Mouse (Mus musculus) gastrocnemius, postnatal 25 days (tissue): ENCODE measurements around the gene Glra1. TPM values are rescaled to one million over a fixed set of nuclear protein-coding genes. Genes with fewer than 3 reads are reported as not detected.
"Not testable (repeated sequence)": the region's sequence is repeated elsewhere in the genome, so short reads cannot be mapped to it uniquely, and the experiment has no call there.

ENCODE experiments used
- DNase-seq: peaks from one replicate; pipeline ENCODE4 v3.0.0; 2022
- long read RNA-seq, 2 experiments: library from polyadenylated mRNA; stranded (forward); transcript quantifications; one replicate each; pipeline ENCODE4 v2.0.0; 2021
- total RNA-seq, 2 experiments: library from RNA; stranded (reverse); gene quantifications; 1 replicate in 1 of 2; 2 replicates in 1 of 2; pipeline ENCODE4 v1.2.3; 2021

Glra1 gene
- not detected for total RNA-seq
- long read RNA-seq, experiment 1, result 0 reads
- long read RNA-seq, experiment 2, partial matches to known transcripts, result 0 of 1 reads
- long read RNA-seq, experiment 2, other reads (novel, unspliced or antisense), result 1 of 1 reads

DNA sequence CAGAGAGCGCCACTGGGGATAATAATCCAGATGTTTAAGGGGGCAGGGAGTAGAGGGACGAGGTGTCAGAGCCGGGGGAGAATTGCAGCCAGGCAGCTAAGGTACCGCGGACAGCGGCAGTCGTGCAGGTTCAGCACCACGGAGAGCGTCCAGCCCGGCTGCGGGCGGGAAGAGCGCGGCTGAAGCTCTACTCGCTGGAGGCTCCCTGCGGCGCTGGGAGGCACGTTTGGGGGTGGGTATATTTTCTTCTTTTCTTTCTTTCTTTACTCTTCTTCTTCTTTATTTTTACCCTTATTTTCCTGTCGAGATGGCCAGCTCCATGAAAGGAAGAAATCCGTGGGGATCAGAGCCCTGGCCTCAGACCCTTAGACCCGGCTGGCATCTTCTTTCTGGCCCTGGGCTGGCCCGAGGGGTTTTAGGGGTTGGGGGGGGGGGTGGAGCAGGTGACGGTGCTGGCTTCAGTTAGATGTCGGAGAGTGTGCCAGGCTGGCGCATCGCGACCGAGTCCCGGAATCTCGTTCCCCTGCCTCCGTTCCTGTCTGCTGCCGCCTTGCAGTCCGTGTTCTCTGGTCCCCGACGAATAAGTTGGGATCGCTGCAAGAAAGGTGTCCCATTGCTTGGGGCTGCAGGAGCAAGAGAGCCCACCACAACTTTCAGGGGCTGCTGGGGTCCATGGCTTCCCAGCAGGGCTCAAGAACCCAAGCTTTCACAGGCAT lies at the start of gene Glra1:
Gene Glra1, minus strand, starts transcription at position 391 of the 716 bp plus-strand sequence.
- peak; percentile 37 for DNase-seq

DNA sequence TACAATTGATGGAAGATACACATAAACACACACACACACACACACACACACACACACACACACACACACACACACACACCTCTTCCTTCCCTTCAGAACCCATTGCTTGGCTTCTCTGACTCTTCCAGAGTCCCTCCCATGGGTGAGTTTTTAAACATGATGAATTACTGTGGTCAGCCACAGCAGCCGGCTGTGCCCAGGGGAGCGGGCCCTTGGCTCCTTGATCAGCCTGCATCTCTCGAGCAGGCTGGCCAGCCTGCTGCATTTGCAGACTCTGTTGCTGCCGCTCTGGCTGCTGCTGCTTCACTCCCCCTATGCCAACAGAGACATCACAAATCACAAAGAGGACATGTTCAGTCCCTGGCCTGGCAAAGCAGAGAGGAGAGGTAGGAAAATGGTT lies 29.0 kb upstream of the Glra1 start:
- no peak for DNase-seq

DNA sequence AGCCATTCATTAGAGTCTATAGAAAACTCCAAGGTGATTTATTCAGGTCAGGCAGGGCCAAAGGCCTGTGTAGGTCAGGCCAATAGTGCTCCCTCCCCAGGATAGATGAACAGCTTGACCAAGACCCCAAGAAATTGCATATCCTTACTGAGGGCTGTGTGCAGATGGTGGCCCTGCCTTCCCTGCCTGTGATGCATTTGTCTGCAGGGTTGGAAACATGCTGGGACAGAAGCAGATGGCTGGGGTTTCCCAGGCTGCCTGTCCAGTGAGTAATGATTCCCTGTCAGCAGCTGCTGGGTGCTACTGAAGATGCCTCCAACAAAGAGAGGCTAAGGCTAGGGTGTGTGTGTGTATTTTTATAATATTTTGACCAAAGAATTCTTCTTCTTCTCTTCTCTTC lies 25.9 kb upstream of the Glra1 start:
- DNase-seq, result no peak

GRCm38 (mm10) chr11:55614631-55615030 lies 6.6 kb upstream of the Glra1 start:
- DNase-seq, result not testable (repeated sequence)

- DNase-seq, result no peak
These were observed 524 bp upstream of the Glra1 start for GRCm38 (mm10) chr11:55608524-55608920.

DNA sequence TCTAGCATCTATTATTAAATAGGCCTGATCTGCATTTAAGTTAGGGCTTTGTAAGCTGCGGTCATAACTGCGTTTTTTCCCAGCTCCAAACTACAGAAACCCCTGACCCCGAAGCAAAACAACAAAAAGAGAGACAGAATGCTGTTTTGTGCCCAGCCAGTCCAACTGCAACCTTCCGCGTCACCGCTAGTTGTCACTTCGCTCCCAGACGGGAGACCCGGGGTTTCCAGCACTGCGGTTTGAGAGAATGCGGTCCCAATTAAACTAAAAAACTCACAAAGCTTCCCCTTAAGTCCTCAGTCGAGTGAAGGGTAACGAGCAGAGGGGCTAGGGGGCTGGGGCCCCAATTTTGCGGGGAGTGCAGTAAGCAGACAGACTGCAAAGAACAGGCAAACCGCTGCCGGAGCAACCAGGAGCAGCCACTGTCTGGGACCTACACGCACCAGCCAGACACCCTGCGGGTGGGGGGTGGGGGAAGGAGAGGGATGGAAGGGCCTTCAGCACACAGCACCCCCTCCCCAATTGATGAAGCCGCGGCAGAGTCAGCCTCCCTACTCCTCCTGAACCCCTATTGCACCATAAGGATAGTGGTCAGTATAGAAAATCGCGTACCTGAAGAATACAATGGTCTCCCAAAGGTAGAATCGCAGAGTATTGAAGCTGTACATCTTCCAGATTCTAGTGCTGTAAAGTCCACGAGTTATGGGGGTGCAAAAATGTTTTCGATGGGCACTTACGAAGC lies 761 bp downstream of the Glra1 start:
- no peak for DNase-seq

DNA sequence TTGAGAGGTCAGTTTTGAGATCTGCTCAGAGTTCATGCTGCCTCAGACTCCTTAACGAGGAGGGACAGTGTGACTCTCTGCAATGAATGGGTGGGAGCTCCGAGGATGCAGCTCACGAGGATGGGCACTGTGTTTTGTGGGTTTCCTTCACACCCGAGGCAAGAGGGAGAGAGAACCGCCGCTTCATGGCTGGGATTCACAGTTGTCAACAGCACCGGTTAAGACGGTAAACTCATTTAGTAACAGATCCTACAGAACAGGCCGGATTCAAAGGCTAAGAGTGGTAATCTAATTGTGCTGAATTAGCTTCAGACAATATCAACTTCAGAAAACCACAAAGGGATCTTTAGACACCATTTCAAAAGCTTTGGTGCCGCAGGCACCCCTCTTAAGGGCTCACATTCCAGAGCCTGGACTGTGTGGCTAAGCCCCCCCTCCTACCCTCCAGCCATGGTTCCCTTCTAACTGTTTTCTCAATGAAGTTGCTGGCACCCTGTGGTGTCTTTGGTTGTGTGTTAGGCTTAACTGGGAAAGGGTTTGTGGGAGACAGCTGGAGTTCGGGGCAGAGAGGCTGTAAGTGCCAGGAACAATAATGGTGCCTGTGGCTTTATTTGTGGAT lies 6.4 kb downstream of the Glra1 start:
- DNase-seq, result no peak

DNA sequence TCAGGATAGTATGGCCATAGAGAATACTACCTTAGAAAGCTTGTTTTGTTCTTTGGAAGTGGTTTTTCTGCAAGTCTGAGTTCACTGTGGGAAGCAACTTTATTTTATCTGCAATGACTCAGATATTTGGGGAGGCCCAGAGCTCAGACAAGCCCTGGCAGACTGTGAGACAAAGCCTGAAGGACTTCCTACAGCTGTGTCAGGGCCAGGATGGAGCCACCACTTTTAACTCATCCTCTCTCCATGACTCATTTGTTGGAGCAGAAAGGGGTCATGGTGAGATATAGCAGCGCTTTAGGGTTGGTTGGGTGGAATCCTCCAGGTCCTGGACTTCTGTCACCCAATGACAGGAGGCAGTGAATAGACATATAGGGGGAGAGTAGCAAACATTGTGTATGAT lies 12.3 kb downstream of the Glra1 start:
- no peak for DNase-seq

DNA sequence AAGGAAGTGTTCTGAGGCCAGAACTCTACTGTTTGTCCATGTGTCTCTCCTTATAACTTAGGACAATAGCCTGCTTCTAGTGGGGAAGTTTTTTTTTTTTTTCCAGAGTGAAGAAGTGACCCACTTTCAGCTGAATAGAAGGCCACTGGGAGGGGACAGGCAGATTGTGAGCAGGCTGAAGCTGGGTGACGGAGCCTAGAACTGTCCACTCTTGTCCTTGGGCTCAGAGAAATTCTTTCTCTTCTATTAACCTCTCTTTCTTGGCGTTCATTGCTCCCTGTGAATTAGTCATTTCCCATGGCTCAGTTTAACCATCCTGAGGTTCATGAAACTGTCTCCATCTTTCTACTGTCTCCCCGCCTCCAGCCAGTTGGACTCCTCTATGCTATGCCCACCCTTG lies 13.6 kb downstream of the Glra1 start:
- DNase-seq, result no peak

DNA sequence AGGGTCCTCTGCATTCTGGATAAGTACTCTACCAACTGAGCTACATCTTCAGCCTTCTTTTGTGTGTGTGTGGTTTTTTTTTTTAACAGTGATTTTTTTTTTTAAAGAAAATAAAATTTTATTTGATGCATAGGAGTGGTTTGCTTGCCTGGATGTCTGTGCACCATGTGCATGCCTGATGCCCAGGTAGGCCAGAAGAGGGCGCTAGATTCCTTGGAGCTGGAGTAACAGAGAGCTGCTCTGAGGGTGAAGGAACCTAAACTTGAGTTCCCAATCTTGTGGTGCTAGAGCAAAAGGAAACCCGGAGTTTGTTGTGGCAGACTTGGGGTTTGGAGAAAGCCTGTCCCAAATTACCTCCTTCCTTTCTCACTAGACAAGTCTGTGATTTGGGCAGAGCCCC lies 16.8 kb downstream of the Glra1 start:
- no peak for DNase-seq

DNA sequence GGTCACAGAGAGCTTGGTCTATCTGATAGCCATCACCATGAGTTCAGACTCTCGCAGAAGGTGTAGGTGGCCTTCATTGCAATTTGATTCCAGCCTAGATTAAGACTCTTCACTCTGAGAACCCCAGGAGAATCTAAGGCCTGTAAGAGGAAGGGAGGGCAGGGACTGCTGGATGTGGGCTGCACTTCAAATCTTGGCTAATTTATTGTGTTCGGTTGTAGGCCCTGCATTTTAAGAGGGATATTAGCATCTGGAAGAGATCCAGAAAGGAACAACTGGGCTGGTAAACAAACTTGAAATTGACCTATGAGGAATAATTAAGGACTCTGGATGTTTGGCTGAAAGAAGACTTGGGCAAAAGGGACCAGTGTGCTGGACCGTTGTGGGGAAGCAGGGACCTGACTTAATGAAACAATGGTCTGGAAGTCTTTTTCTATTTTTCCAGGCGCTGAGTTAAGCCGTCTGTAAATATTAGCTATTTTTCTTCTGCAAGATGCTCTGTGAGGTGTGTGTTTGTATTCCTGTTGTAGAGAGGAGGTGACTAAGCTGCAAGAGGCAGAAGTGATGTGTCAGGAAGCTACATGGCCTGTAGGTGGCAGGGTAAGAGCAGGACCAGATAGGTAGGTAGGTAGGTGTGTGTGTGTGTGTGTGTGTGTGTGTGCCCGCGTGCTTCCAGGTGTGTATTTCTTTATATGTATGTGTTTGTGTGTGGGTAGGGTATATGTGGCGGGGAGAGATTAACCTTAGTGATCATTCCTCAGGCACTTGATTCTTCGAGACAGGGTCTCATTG lies 18.4 kb downstream of the Glra1 start:
- no peak for DNase-seq

- no peak for DNase-seq
These were observed 33.6 kb downstream of the Glra1 start for GRCm38 (mm10) chr11:55574397-55574796.

DNA sequence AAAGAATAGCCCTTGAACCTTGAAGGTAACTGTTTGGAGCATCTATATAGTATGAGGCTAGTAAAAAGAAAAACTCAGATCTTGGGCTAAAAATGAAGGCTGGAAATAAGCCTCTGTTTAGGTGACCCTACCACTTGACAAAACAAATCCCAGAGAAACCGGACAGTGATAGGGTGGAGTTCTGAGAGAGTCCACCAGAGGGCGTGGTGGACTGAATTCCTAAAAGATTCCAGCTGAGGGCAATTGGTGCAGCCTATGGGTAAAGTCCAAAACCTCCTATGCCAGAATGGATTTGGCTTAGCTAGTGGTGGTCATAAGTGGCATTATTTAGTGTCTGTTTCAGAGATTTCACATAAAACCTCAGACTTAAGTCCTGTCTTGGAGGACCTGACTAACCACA lies 36.9 kb downstream of the Glra1 start:
- DNase-seq, result no peak

GRCm38 (mm10) chr11:55566309-55567099 lies 41.5 kb downstream of the Glra1 start:
- DNase-seq, result no peak

- DNase-seq, result no peak
These were observed 62.3 kb downstream of the Glra1 start for GRCm38 (mm10) chr11:55545690-55546089.

DNA sequence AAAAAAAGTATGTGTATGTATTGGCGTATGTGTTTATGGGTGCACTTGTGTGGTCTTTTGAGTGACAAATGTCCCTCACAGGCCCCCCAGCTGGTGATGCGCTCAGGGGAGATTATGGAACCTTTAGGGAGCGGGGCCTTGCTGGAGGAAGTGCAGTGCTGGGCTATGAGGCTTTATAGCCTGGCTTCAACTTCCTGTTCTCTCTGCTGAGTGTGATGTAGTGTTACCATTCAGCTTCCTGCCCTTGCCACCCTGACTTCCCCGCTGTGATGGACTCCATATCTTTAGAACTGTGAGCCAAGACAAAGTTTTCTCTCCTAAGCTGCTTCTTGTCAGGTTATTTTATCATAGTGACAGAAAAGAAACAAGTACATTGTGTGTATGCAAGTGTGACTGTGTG lies 65.3 kb downstream of the Glra1 start:
- DNase-seq, result no peak

DNA sequence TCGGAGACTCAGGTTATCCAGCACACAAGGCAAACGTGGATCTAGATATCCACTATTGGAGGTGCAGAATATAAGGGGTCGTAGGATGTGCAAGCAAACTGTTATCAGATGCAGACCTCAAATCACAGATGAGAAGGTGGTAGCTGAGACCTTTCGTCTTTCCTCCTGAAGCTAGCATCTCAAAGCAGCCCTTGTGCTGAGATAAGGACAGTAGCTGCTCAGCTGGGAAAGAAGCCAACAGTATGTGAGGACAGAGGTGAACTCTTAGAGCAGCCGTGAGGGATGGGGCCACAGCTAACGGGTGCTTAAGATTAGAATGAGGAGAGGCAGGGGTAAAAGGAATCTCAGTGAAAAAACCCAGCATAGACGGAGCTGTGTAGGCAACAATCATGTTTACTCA lies 65.9 kb downstream of the Glra1 start:
- no peak for DNase-seq

DNA sequence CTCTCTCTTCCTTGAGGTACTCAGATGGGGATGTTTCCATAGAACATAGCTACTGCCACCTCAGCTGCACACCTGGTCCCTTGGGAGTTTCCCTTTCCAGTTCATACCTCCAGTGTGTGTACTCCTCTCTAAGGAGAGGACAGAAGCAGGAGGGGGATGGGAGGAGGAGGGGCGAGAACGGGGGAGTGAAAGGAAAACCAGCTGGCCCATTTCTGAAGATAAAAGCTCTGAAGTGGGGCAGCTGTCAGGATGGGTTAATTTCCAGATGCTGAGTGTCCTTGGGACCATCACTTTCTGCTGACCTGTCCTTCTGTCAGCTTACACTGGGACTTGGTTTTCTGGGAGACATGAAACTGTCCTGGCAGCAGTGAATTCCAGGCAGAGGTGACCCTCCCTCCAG lies 73.2 kb downstream of the Glra1 start:
- no peak for DNase-seq

DNA sequence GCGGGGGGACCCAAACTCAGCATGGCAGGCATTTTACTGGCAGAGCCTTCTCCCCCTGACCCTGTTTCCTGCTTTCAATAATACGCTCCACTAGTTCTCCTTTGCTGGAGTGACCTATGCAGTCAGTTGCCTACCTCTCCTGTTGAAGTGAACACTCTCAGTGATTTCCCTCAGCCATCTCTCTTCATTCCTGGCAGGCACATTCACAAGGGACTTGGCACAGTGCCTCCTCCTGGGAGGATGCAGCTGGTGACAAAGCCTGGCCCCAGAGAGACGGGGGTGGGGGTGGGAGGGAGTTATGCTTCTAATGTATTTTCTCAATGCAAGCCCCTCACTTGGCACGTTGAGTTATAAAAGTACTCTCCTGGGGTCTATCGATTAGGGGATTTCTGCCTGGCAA lies 74.6 kb downstream of the Glra1 start:
- no peak for DNase-seq

GRCm38 (mm10) chr11:55530741-55531140 lies 77.3 kb downstream of the Glra1 start:
- DNase-seq, result no peak
